Mouse (Mus musculus): Measurements from ENCODE around the gene 4930550C14Rik.

- TF ChIP-seq USF1 (IDR thresholded peaks at IDR 0.05; ENCODE audit: low read depth) (no peak), CTCF (IDR thresholded peaks at IDR 0.05; ENCODE audit: control insufficient read depth, insufficient read depth, insufficient read length) (no peak), MAX (IDR thresholded peaks at IDR 0.05) (no peak), MYOG (IDR thresholded peaks at IDR 0.05; ENCODE audit: control insufficient read depth, extremely low read depth, insufficient read length) (no peak), MYOD1 (IDR thresholded peaks at IDR 0.05; ENCODE audit: control insufficient read depth, insufficient read length, low read depth) (no peak), CEBPB (IDR thresholded peaks at IDR 0.05; ENCODE audit: low read depth) (no peak), FOSL1 (IDR thresholded peaks at IDR 0.05; ENCODE audit: insufficient read depth, low read length, poor library complexity, severe bottlenecking) (no peak)
These were observed 25.5 kb downstream of the 4930550C14Rik start for GRCm38 (mm10) chr9:53427638-53428037.
